Mouse (Mus musculus) thymus, adult 2 months (tissue): Measurements from ENCODE around the gene Dapk2.

Source experiments
- CTCF ChIP-seq: fragments of 200-500 bp; IDR thresholded peaks from 2 replicates; pipeline ENCODE4 v1.5.1; 2012; ENCODE audit warnings: mild to moderate bottlenecking, control low read depth, low read length, moderate library complexity, borderline replicate concordance; ENCODE audit not compliant: control insufficient read depth, poor library complexity, insufficient read depth; ENCODE audit errors: extremely low read depth
- POLR2A ChIP-seq: fragments of 200-500 bp; IDR thresholded peaks from 2 replicates; pipeline ENCODE4 v1.6.1; 2012; ENCODE audit warnings: mild to moderate bottlenecking, low read length, control low read depth, moderate library complexity; ENCODE audit not compliant: control insufficient read depth, poor library complexity, insufficient read depth; ENCODE audit errors: extremely low read depth

GRCm38 (mm10) chr9:66173316-66173855 is 15.4 kb downstream of the Dapk2 start:
- TF ChIP-seq CTCF (no peak), POLR2A (no peak)
